Mouse (Mus musculus) cerebellum, adult 11 months (tissue): ENCODE measurements around the gene Pum3.
A peak's percentile ranks its signal among the peaks of the same experiment; 100 is the strongest.

Source experiments
- DNase-seq: peaks from one replicate; pipeline ENCODE4 v3.0.0; 2022

Pum3 gene

GRCm38 (mm10) chr19:27429745-27430251 lies at the start of gene Pum3:
Gene Pum3 (minus strand): TSS chr19:27429825.
- peak; percentile 97 for DNase-seq

- DNase-seq = peak; percentile 71
Measured at GRCm38 (mm10) chr19:27466691-27467090, 37.1 kb upstream of the Pum3 start.

GRCm38 (mm10) chr19:27462656-27463055 lies 33.0 kb upstream of the Pum3 start:
- no peak for DNase-seq

GRCm38 (mm10) chr19:27450458-27450857 lies 20.8 kb upstream of the Pum3 start:
- DNase-seq = peak; percentile 35

GRCm38 (mm10) chr19:27447515-27447914 lies 17.9 kb upstream of the Pum3 start:
- DNase-seq = no peak

- DNase-seq = no peak
Measured at GRCm38 (mm10) chr19:27441106-27441505, 11.5 kb upstream of the Pum3 start.

GRCm38 (mm10) chr19:27437982-27438652 lies 8.5 kb upstream of the Pum3 start:
- no peak for DNase-seq

GRCm38 (mm10) chr19:27430406-27430805 lies 781 bp upstream of the Pum3 start:
- DNase-seq = peak; percentile 29

GRCm38 (mm10) chr19:27429281-27429680 lies 344 bp downstream of the Pum3 start:
- DNase-seq = no peak

- no peak for DNase-seq
Measured at GRCm38 (mm10) chr19:27427865-27428264, 1.8 kb downstream of the Pum3 start.

- no peak for DNase-seq
Measured at GRCm38 (mm10) chr19:27426451-27426850, 3.2 kb downstream of the Pum3 start.

- DNase-seq = peak; percentile 41
Measured at GRCm38 (mm10) chr19:27425656-27426055, 4.0 kb downstream of the Pum3 start.

- DNase-seq = no peak
Measured at GRCm38 (mm10) chr19:27417375-27417774, 12.2 kb downstream of the Pum3 start.

- DNase-seq = peak; percentile 18
Measured at GRCm38 (mm10) chr19:27416569-27416968, 13.1 kb downstream of the Pum3 start.

- no peak for DNase-seq
Measured at GRCm38 (mm10) chr19:27411340-27411739, 18.3 kb downstream of the Pum3 start.

GRCm38 (mm10) chr19:27410751-27411150 lies 18.9 kb downstream of the Pum3 start:
- DNase-seq = no peak

GRCm38 (mm10) chr19:27409782-27410181 lies 19.8 kb downstream of the Pum3 start:
- DNase-seq = no peak

- DNase-seq = no peak
Measured at GRCm38 (mm10) chr19:27409196-27409595, 20.4 kb downstream of the Pum3 start.

GRCm38 (mm10) chr19:27397797-27398196 lies 31.8 kb downstream of the Pum3 start:
- DNase-seq = no peak

- DNase-seq = no peak
Measured at GRCm38 (mm10) chr19:27397223-27397622, 32.4 kb downstream of the Pum3 start.

GRCm38 (mm10) chr19:27396719-27397118 lies 32.9 kb downstream of the Pum3 start:
- DNase-seq = no peak

GRCm38 (mm10) chr19:27395936-27396335 lies 33.7 kb downstream of the Pum3 start:
- no peak for DNase-seq

- DNase-seq = no peak
Measured at GRCm38 (mm10) chr19:27395481-27395880, 34.1 kb downstream of the Pum3 start.

GRCm38 (mm10) chr19:27394341-27394990 lies 35.2 kb downstream of the Pum3 start:
- DNase-seq = no peak
